Mouse (Mus musculus) heart, postnatal 36 days (tissue): ENCODE data around the gene Mrm1. TPM values are rescaled to one million over a fixed set of nuclear protein-coding genes. Genes with fewer than 3 reads are reported as not detected.

Experiments
- DNase-seq, 2 experiments: peaks; one replicate each; pipeline ENCODE4 v3.0.0; 2021 to 2022
- intact Hi-C: fragments of 180-260 bp; cut with DNase I; formaldehyde crosslinking; loops from one replicate; pipeline ENCODE4 v1.15.1; 2025
- total RNA-seq, 2 experiments: library from RNA; stranded (reverse); gene quantifications; 2 replicates each; pipeline ENCODE4 v1.2.3; 2021

The Mrm1 gene
- total RNA-seq, 2 experiments from 2014 or later = 14.2 to 17.6 TPM

GRCm38 (mm10) chr11:84818085-84818960 is 992 bp downstream of the Mrm1 start:
- intact Hi-C loops = loop anchor here (5.0 kb wide), 1 partner anchor 306 kb away; the partner anchor contains the start of gene Aatf
- DNase-seq = peak; percentile 81 to 83

- intact Hi-C loops = loop anchor here (2.0 to 5.0 kb wide), 2 partner anchors 305 to 387 kb away; partner anchors contain the start of gene Aatf
- DNase-seq = no peak
Observed at GRCm38 (mm10) chr11:84817362-84817761, 2.0 kb downstream of the Mrm1 start.

GRCm38 (mm10) chr11:84813724-84814510 is 5.4 kb downstream of the Mrm1 start:
- intact Hi-C loops = no loop called here
- peak; percentile 76 to 80 for DNase-seq

- no peak for DNase-seq
- intact Hi-C loops = no loop called here
Observed at GRCm38 (mm10) chr11:84804373-84804772, 14.9 kb downstream of the Mrm1 start.

GRCm38 (mm10) chr11:84797627-84798353 is 21.5 kb downstream of the Mrm1 start:
- peak; percentile 69 to 81 for DNase-seq
- intact Hi-C loops = no loop called here

- intact Hi-C loops = no loop called here
- DNase-seq = no peak
Observed at GRCm38 (mm10) chr11:84797026-84797425, 22.3 kb downstream of the Mrm1 start.

GRCm38 (mm10) chr11:84794496-84795113 is 24.7 kb downstream of the Mrm1 start:
- DNase-seq = peak; percentile 64 to 70
- intact Hi-C loops = loop anchor here (1.0 to 5.0 kb wide), 4 partner anchors 43 to 530 kb away; no protein-coding TSS in a partner anchor

- intact Hi-C loops = loop anchor here (5.0 kb wide), 1 partner anchor 66 kb away; no protein-coding TSS in a partner anchor
- no peak for DNase-seq
Observed at GRCm38 (mm10) chr11:84793545-84793944, 25.8 kb downstream of the Mrm1 start.

GRCm38 (mm10) chr11:84790383-84790782 is 28.9 kb downstream of the Mrm1 start:
- intact Hi-C loops = loop anchor here (5.0 kb wide), 1 partner anchor 63 kb away; no protein-coding TSS in a partner anchor
- no peak for DNase-seq

- DNase-seq = no peak
- intact Hi-C loops = no loop called here
Observed at GRCm38 (mm10) chr11:84780143-84780870, 39.0 kb downstream of the Mrm1 start.

- intact Hi-C loops = no loop called here
- DNase-seq = no peak
Observed at GRCm38 (mm10) chr11:84775560-84775959, 43.8 kb downstream of the Mrm1 start.

GRCm38 (mm10) chr11:84774870-84775514 is 44.3 kb downstream of the Mrm1 start:
- intact Hi-C loops = no loop called here
- no peak for DNase-seq

- intact Hi-C loops = no loop called here
- DNase-seq = no peak
Observed at GRCm38 (mm10) chr11:84767898-84768297, 51.4 kb downstream of the Mrm1 start.

- peak in 1 of 2 experiments; percentile 9 for DNase-seq
- intact Hi-C loops = no loop called here
Observed at GRCm38 (mm10) chr11:84765125-84765524, 54.2 kb downstream of the Mrm1 start.

- intact Hi-C loops = no loop called here
- DNase-seq = peak in 1 of 2 experiments; percentile 14
Observed at GRCm38 (mm10) chr11:84764527-84764961, 54.8 kb downstream of the Mrm1 start.

GRCm38 (mm10) chr11:84764116-84764515 is 55.2 kb downstream of the Mrm1 start:
- intact Hi-C loops = no loop called here

More at GRCm38 (mm10) chr11:84764116-84764515, 55.2 kb downstream of the Mrm1 start:
- DNase-seq = no peak
